Mouse (Mus musculus) CH12.LX (cell line): ENCODE data around the gene Pi16. TPM values are rescaled to one million over a fixed set of nuclear protein-coding genes. Genes with fewer than 3 reads are reported as not detected.

Source experiments
- DNase-seq: peaks from one replicate; pipeline ENCODE4 v3.0.0-alpha.2; 2013; ENCODE audit errors: extremely low read depth
- H3K27ac ChIP-seq: 2 replicates; pipeline ENCODE4 v1.5.1; 2012; ENCODE audit warnings: low read depth, mild to moderate bottlenecking, control low read depth, moderate library complexity; ENCODE audit not compliant: insufficient read depth
- H3K27me3 ChIP-seq: replicated peaks from 2 replicates; pipeline ENCODE3; 2012; ENCODE audit warnings: inconsistent platforms
- H3K36me3 ChIP-seq, 2 experiments: replicated peaks in 1 of 2; 2 replicates each; pipeline versions ENCODE3 to v1.6.1; 2012; ENCODE audit warnings: inconsistent platforms in 1 of 2, low read length in 1 of 2, mild to moderate bottlenecking in 1 of 2, mixed read lengths in 1 of 2, moderate library complexity in 1 of 2; ENCODE audit not compliant: control insufficient read depth in 1 of 2, insufficient read depth in 1 of 2
- H3K4me1 ChIP-seq, 2 experiments: 2 replicates each; pipeline ENCODE4 v1.6.1; 2012; ENCODE audit warnings: inconsistent platforms in 1 of 2, moderate library complexity in 1 of 2; ENCODE audit not compliant: insufficient read depth in 2 of 2, control insufficient read depth in 1 of 2
- H3K4me2 ChIP-seq: 2 replicates; pipeline ENCODE4 v1.6.1; 2012; ENCODE audit warnings: low read depth, mild to moderate bottlenecking, control low read depth; ENCODE audit not compliant: poor library complexity, insufficient read depth, severe bottlenecking
- H3K4me3 ChIP-seq, 3 experiments: fragments of 150-350 bp in 1 of 3; sonication (generic) in 1 of 3; replicated peaks in 1 of 3; 2 replicates each; pipeline versions ENCODE3 to v1.5.1; 2011 to 2012; ENCODE audit warnings: low read depth in 2 of 3, low read length in 2 of 3, mild to moderate bottlenecking in 2 of 3, moderate library complexity in 2 of 3, control low read depth in 1 of 3, improper control_type of control experiment in 1 of 3, inconsistent platforms in 1 of 3, mixed read lengths in 1 of 3; ENCODE audit not compliant: poor library complexity in 1 of 3
- H3K79me2 ChIP-seq: replicated peaks from 2 replicates; pipeline ENCODE4 v1.6.1; 2012; ENCODE audit warnings: mild to moderate bottlenecking, moderate library complexity; ENCODE audit not compliant: control insufficient read depth, poor library complexity, insufficient read depth, severe bottlenecking; ENCODE audit errors: extremely low read depth
- H3K9ac ChIP-seq: 2 replicates; pipeline ENCODE4 v1.6.1; 2012; ENCODE audit warnings: low read depth, mild to moderate bottlenecking, control low read depth, moderate library complexity; ENCODE audit not compliant: insufficient read depth
- H3K9me3 ChIP-seq: replicated peaks from 2 replicates; pipeline ENCODE3; 2012; ENCODE audit warnings: low read length, inconsistent platforms, mixed read lengths
- CHD1 ChIP-seq: IDR thresholded peaks from 2 replicates; pipeline ENCODE4 v1.6.1; 2012; ENCODE audit warnings: low read depth, low read length, improper control_type of control experiment, inconsistent platforms
- E2F4 ChIP-seq: IDR thresholded peaks from 2 replicates; pipeline ENCODE4 v1.6.1; 2011; ENCODE audit warnings: low read depth, low read length, improper control_type of control experiment; ENCODE audit not compliant: insufficient replicate concordance
- EP300 ChIP-seq: IDR thresholded peaks from 2 replicates; pipeline ENCODE4 v1.6.1; 2011; ENCODE audit warnings: low read length, improper control_type of control experiment
- ETS1 ChIP-seq: conservative IDR thresholded peaks from 2 replicates; pipeline ENCODE4 v1.6.1; 2012; ENCODE audit warnings: low read depth, mild to moderate bottlenecking, inconsistent platforms, low read length, improper control_type of control experiment, moderate library complexity
- HCFC1 ChIP-seq: IDR thresholded peaks from 2 replicates; pipeline ENCODE4 v1.6.1; 2012; ENCODE audit warnings: low read depth, mild to moderate bottlenecking, inconsistent platforms, low read length, improper control_type of control experiment
- JUN ChIP-seq: IDR thresholded peaks from 2 replicates; pipeline ENCODE4 v1.6.1; 2011; ENCODE audit warnings: low read depth, mild to moderate bottlenecking, low read length, improper control_type of control experiment, moderate library complexity; ENCODE audit not compliant: insufficient read depth
- JUND ChIP-seq: conservative IDR thresholded peaks from 2 replicates; pipeline ENCODE4 v1.6.1; 2011; ENCODE audit warnings: low read depth, low read length, improper control_type of control experiment
- KAT2A ChIP-seq: IDR thresholded peaks from 2 replicates; pipeline ENCODE4 v1.6.1; 2012; ENCODE audit warnings: low read length, improper control_type of control experiment, inconsistent platforms; ENCODE audit not compliant: insufficient replicate concordance
- MAFK ChIP-seq: IDR thresholded peaks from 2 replicates; pipeline ENCODE4 v1.6.1; 2011; ENCODE audit warnings: low read length, improper control_type of control experiment; ENCODE audit not compliant: insufficient replicate concordance
- MAX ChIP-seq: IDR thresholded peaks from 2 replicates; pipeline ENCODE4 v1.6.1; 2011; ENCODE audit warnings: low read length, improper control_type of control experiment
- MAZ ChIP-seq: IDR thresholded peaks from 2 replicates; pipeline ENCODE4 v1.6.1; 2012; ENCODE audit warnings: low read depth, mild to moderate bottlenecking, inconsistent platforms, low read length, improper control_type of control experiment, moderate library complexity
- MXI1 ChIP-seq: IDR thresholded peaks from 2 replicates; pipeline ENCODE4 v1.6.1; 2011; ENCODE audit warnings: mild to moderate bottlenecking, low read depth, low read length, improper control_type of control experiment
- MYC ChIP-seq: IDR thresholded peaks from 2 replicates; pipeline ENCODE4 v1.6.1; 2011; ENCODE audit warnings: low read depth, mild to moderate bottlenecking, improper control_type of control experiment, low read length
- PAX5 ChIP-seq: IDR thresholded peaks from 2 replicates; pipeline ENCODE4 v1.6.1; 2012; ENCODE audit warnings: low read length, inconsistent platforms, mixed read lengths
- POLR2AphosphoS2 ChIP-seq: IDR thresholded peaks from 2 replicates; pipeline ENCODE4 v1.6.1; 2011; ENCODE audit warnings: low read depth, low read length, improper control_type of control experiment
- RCOR1 ChIP-seq: conservative IDR thresholded peaks from 2 replicates; pipeline ENCODE4 v1.6.1; 2012; ENCODE audit warnings: low read depth, mild to moderate bottlenecking, inconsistent platforms, low read length, improper control_type of control experiment
- SIN3A ChIP-seq: IDR thresholded peaks from 2 replicates; pipeline ENCODE4 v1.6.1; 2012; ENCODE audit warnings: low read length, improper control_type of control experiment, inconsistent platforms
- SMC3 ChIP-seq: IDR thresholded peaks from 2 replicates; pipeline ENCODE4 v1.6.1; 2011; ENCODE audit warnings: low read depth, low read length, improper control_type of control experiment
- TBP ChIP-seq: conservative IDR thresholded peaks from 2 replicates; pipeline ENCODE4 v1.6.1; 2011; ENCODE audit warnings: low read depth, low read length, improper control_type of control experiment
- UBTF ChIP-seq: IDR thresholded peaks from 2 replicates; pipeline ENCODE4 v1.6.1; 2012; ENCODE audit warnings: low read depth, mild to moderate bottlenecking, inconsistent platforms, low read length, improper control_type of control experiment, moderate library complexity
- USF2 ChIP-seq: conservative IDR thresholded peaks from 2 replicates; pipeline ENCODE4 v1.6.1; 2011; ENCODE audit warnings: low read depth, low read length, improper control_type of control experiment
- ZC3H11A ChIP-seq: IDR thresholded peaks from 2 replicates; pipeline ENCODE4 v1.6.1; 2012; ENCODE audit warnings: low read depth, mild to moderate bottlenecking, inconsistent platforms, low read length, improper control_type of control experiment
- ZKSCAN1 ChIP-seq: IDR thresholded peaks from 2 replicates; pipeline ENCODE4 v1.6.1; 2012; ENCODE audit warnings: low read depth, inconsistent platforms, low read length, improper control_type of control experiment, borderline replicate concordance
- ZMIZ1 ChIP-seq: IDR thresholded peaks from 2 replicates; pipeline ENCODE4 v1.6.1; 2012; ENCODE audit warnings: low read depth, mild to moderate bottlenecking, inconsistent platforms, low read length, improper control_type of control experiment
- ZNF384 ChIP-seq: IDR thresholded peaks from 2 replicates; pipeline ENCODE4 v1.6.1; 2012; ENCODE audit warnings: low read depth, low read length, improper control_type of control experiment, inconsistent platforms
- dilution Hi-C: fragments of 300-500 bp; cut with MboI; formaldehyde crosslinking; loops from 2 replicates; pipeline ENCODE4 v1.14.3; 2020; ENCODE audit warnings: low sequenced_read_pairs; ENCODE audit not compliant: extremely low pct_unique_long_range_greater_than_20kb, extremely low pct_ligation_motif_present
- in situ Hi-C: fragments of 300-500 bp; cut with MboI; formaldehyde crosslinking; loops from 3 replicates; pipeline ENCODE4 v1.14.3; 2019; ENCODE audit warnings: low sequenced_read_pairs, low pct_ligation_motif_present, low pct_unique_long_range_greater_than_20kb, mixed read lengths
- polyA plus RNA-seq: library from polyadenylated mRNA; unstranded; fragments of >175 nt; gene quantifications from 2 replicates; pipeline ENCODE4 v1.2.1, GENCODE M21; 2012; ENCODE audit warnings: low read depth; ENCODE audit not compliant: insufficient read length
- total RNA-seq, 2 experiments: library from RNA; depleted of rRNA; stranded (reverse); fragments of 300-350 nt in 1 of 2; fragments of >200 nt in 1 of 2; gene quantifications; 2 replicates each; pipeline ENCODE4 v1.2.3; 2012 to 2014

The Pi16 gene
- total and polyA plus RNA-seq, 3 experiments: 0.13 TPM; not detected in 2

GRCm38 (mm10) chr17:29270148-29270698 is 47.3 kb upstream of the Pi16 start:
- Histone ChIP-seq H3K79me2 (peaks cover 19% of the 10 kb centered on the region), H3K27me3 (no peaks in the 10 kb centered on the region), H3K4me2 (peak overlapping the region; percentile 98), H3K4me3 (peak overlapping the region in 2 of 3 experiments; percentile 79 to 86), H3K36me3 (peaks cover 0 to 7% of the 10 kb centered on the region in 2 experiments), H3K9ac (peak overlapping the region; percentile 89), H3K9me3 (no peaks in the 10 kb centered on the region), H3K4me1 (peaks cover 3 to 39% of the 10 kb centered on the region in 2 experiments; a peak in 2 of 4 replicates), H3K27ac (no peak overlapping the region)
- TF ChIP-seq HCFC1: no peak
- TF ChIP-seq MYC: peak; percentile 54
- no peak for TF ChIP-seq RCOR1
- no peak for TF ChIP-seq JUN
- TF ChIP-seq KAT2A: no peak
- no peak for TF ChIP-seq SMC3
- TF ChIP-seq TBP: no peak
- TF ChIP-seq MAX: peak; percentile 64; the same call in 1 of the 2 replicates
- no peak for TF ChIP-seq ZMIZ1
- TF ChIP-seq SIN3A: peak; percentile 68; the same call in 1 of the 2 replicates
- no peak for TF ChIP-seq ZKSCAN1
- peak; percentile 57; the same call in 1 of the 2 replicates for TF ChIP-seq MXI1
- no peak for TF ChIP-seq PAX5
- TF ChIP-seq CHD1: 0 out of 2 replicates have a peak, but pooled peaks have one; percentile 43
- TF ChIP-seq EP300: no peak; the same call in 1 of the 2 replicates
- no peak for TF ChIP-seq POLR2AphosphoS2
- 0 out of 2 replicates have a peak, but pooled peaks have one; percentile 7 for TF ChIP-seq ETS1
- TF ChIP-seq MAZ: no peak
- TF ChIP-seq MAFK: no peak
- TF ChIP-seq JUND: 0 out of 2 replicates have a peak, but pooled peaks have one; percentile 5
- no peak for TF ChIP-seq E2F4
- no peak for TF ChIP-seq UBTF
- TF ChIP-seq ZC3H11A: no peak
- TF ChIP-seq ZNF384: no peak
- TF ChIP-seq USF2: no peak
- in situ Hi-C loops: no loop called here
- DNase-seq: no peak
- dilution Hi-C loops: no loop called here
